In genomic region chr7:79710130-79710607, GRCm38 (mm10) we compare ENCODE assay signal across 8 mouse cellular contexts. TPM values are rescaled to one million over a fixed set of nuclear protein-coding genes. Genes with fewer than 3 reads are reported as not detected.
A peak's percentile ranks its signal among the peaks of the same experiment; 100 is the strongest.
DNase-seq lines count a peak whose midpoint lies in the region; ATAC-seq lines count a peak whose summit lies in the region.

No protein-coding gene starts in this region.

- no peaks in the 10 kb centered on the region for H3K36me3 ChIP-seq in megakaryocyte, embryonic 14.5 days (replicated peaks; ENCODE audit: low read length)
- H3K36me3 ChIP-seq in midbrain, embryonic 15.5 days (replicated peaks): no peaks in the 10 kb centered on the region

- peak overlapping the region; percentile 67 for H3K4me3 ChIP-seq in megakaryocyte, embryonic 14.5 days (replicated peaks)
- H3K4me3 ChIP-seq in midbrain, embryonic 15.5 days: peak overlapping the region; percentile 45

- peaks cover 75% of the 10 kb centered on the region for H3K27me3 ChIP-seq in megakaryocyte, embryonic 14.5 days (replicated peaks)
- no peaks in the 10 kb centered on the region for H3K27me3 ChIP-seq in midbrain, embryonic 15.5 days (replicated peaks)

- peak overlapping the region; percentile 30 for H3K9ac ChIP-seq in midbrain, embryonic 15.5 days

- H3K4me1 ChIP-seq in megakaryocyte, embryonic 14.5 days: peaks cover 15% of the 10 kb centered on the region
- H3K4me1 ChIP-seq in midbrain, embryonic 15.5 days: peaks cover 14% of the 10 kb centered on the region

- no peak for ATAC-seq in megakaryocyte, adult 5-6 weeks (ENCODE audit: poor library complexity, severe bottlenecking)
- ATAC-seq in granulocyte monocyte progenitor cell, adult 5-6 weeks (replicated peaks; ENCODE audit: poor library complexity, severe bottlenecking): peak; percentile 70
- peak; percentile 88 for ATAC-seq in midbrain, embryonic 15.5 days (replicated peaks)

- H3K4me2 ChIP-seq in midbrain, embryonic 15.5 days: peak overlapping the region; percentile 58

- peak; percentile 53 to 72 for DNase-seq in cerebellum, postnatal 36 days
- peak; percentile 61 for DNase-seq in layer of hippocampus, postnatal 14 days (ENCODE audit: low spot score in 2 of 2)
- DNase-seq in T-cell, adult 2 months (ENCODE audit: low spot score): no peak
- DNase-seq in gastrocnemius, postnatal 25 days: no peak

- under 1% methylated on average over 55 of the region's 55 CpGs for WGBS in midbrain, embryonic 15.5 days

- H3K27ac ChIP-seq in midbrain, embryonic 15.5 days: peak overlapping the region; percentile 25; the same call in 1 of the 2 replicates

- H3K9me3 ChIP-seq in megakaryocyte, embryonic 14.5 days: no peaks in the 10 kb centered on the region
- no peaks in the 10 kb centered on the region for H3K9me3 ChIP-seq in midbrain, embryonic 15.5 days

RNA-seq across cellular contexts. Expression of gene Kif7, which starts 5.4 kb away (rescaled TPM):
- polyA plus RNA-seq in megakaryocyte, embryonic 14.5 days (2012; ENCODE audit: insufficient read depth, low replicate concordance): 1.4 TPM in 1 of 2 replicates, not detected in the other
- total RNA-seq in megakaryocyte, adult 5-6 weeks (2015): 0.11 and 0.13 TPM in 2 replicates
- total RNA-seq in megakaryocyte, adult 5-6 weeks (2017): 0.51 TPM in 1 of 2 replicates, not detected in the other
- 0.64 TPM in 1 of 2 replicates, not detected in the other for total RNA-seq in granulocyte monocyte progenitor cell, adult 5-6 weeks (2014; fragmentation: Nextera tagmentation)
- 1.3 and 3.6 TPM in 2 replicates for total RNA-seq in granulocyte monocyte progenitor cell, adult 5-6 weeks (2017)
- 1 to 10 TPM; 3.0 to 3.2 TPM for total RNA-seq in layer of hippocampus, postnatal 14 days (2021)
- polyA plus RNA-seq in midbrain, embryonic 15.5 days (2015; fragmentation: Nextera tagmentation; extraction: Ambion mirVana): 1.3 and 2.0 TPM in 2 replicates
- under 1 TPM; 0.59 to 0.91 TPM for total RNA-seq in gastrocnemius, postnatal 25 days (2021)

RNA-seq across cellular contexts. Expression of gene Plin1, which starts 22.5 kb away (rescaled TPM):
- polyA plus RNA-seq in megakaryocyte, embryonic 14.5 days (2012; ENCODE audit: insufficient read depth, low replicate concordance): 1.7 TPM in 1 of 2 replicates, not detected in the other
- total RNA-seq in megakaryocyte, adult 5-6 weeks (2015): not detected in 2 replicates
- total RNA-seq in megakaryocyte, adult 5-6 weeks (2017): not detected in 2 replicates
- total RNA-seq in granulocyte monocyte progenitor cell, adult 5-6 weeks (2014; fragmentation: Nextera tagmentation): not detected in 2 replicates
- not detected in 2 replicates for total RNA-seq in granulocyte monocyte progenitor cell, adult 5-6 weeks (2017)
- total RNA-seq in layer of hippocampus, postnatal 14 days (2021): under 1 TPM; 0.58 to 0.83 TPM
- polyA plus RNA-seq in midbrain, embryonic 15.5 days (2015; fragmentation: Nextera tagmentation; extraction: Ambion mirVana): 0.27 TPM in 1 of 2 replicates, not detected in the other
- 10 to 100 TPM in 1 of 2 experiments, 1 to 10 TPM in 1; 1.8 to 53.2 TPM for total RNA-seq in gastrocnemius, postnatal 25 days (2021)

RNA-seq across cellular contexts. Expression of gene Pex11a, which starts 32.8 kb away (rescaled TPM):
- polyA plus RNA-seq in megakaryocyte, embryonic 14.5 days (2012; ENCODE audit: insufficient read depth, low replicate concordance): 0.81 TPM in 1 of 2 replicates, not detected in the other
- total RNA-seq in megakaryocyte, adult 5-6 weeks (2015): 0.98 and 1.3 TPM in 2 replicates
- total RNA-seq in megakaryocyte, adult 5-6 weeks (2017): 1.5 and 5.4 TPM in 2 replicates
- total RNA-seq in granulocyte monocyte progenitor cell, adult 5-6 weeks (2014; fragmentation: Nextera tagmentation): 0.41 and 4.4 TPM in 2 replicates
- 1.4 TPM in 2 replicates for total RNA-seq in granulocyte monocyte progenitor cell, adult 5-6 weeks (2017)
- total RNA-seq in layer of hippocampus, postnatal 14 days (2021): 10 to 100 TPM; 11.0 to 14.3 TPM
- polyA plus RNA-seq in midbrain, embryonic 15.5 days (2015; fragmentation: Nextera tagmentation; extraction: Ambion mirVana): 13.5 and 15.3 TPM in 2 replicates
- total RNA-seq in gastrocnemius, postnatal 25 days (2021): 10 to 100 TPM in 1 of 2 experiments, 1 to 10 TPM in 1; 8.8 to 11.8 TPM

RNA-seq across cellular contexts. Expression of gene Wdr93, which starts 32.8 kb away (rescaled TPM):
- polyA plus RNA-seq in megakaryocyte, embryonic 14.5 days (2012; ENCODE audit: insufficient read depth, low replicate concordance): not detected in 2 replicates
- not detected in 2 replicates for total RNA-seq in megakaryocyte, adult 5-6 weeks (2015)
- total RNA-seq in megakaryocyte, adult 5-6 weeks (2017): not detected in 2 replicates
- not detected in 2 replicates for total RNA-seq in granulocyte monocyte progenitor cell, adult 5-6 weeks (2014; fragmentation: Nextera tagmentation)
- not detected in 2 replicates for total RNA-seq in granulocyte monocyte progenitor cell, adult 5-6 weeks (2017)
- total RNA-seq in layer of hippocampus, postnatal 14 days (2021): under 1 TPM; 0.17 to 0.60 TPM
- 0.43 and 0.54 TPM in 2 replicates for polyA plus RNA-seq in midbrain, embryonic 15.5 days (2015; fragmentation: Nextera tagmentation; extraction: Ambion mirVana)
- total RNA-seq in gastrocnemius, postnatal 25 days (2021): not detected

RNA-seq across cellular contexts. Expression of gene Ticrr, which starts 50.2 kb away (rescaled TPM):
- polyA plus RNA-seq in megakaryocyte, embryonic 14.5 days (2012; ENCODE audit: insufficient read depth, low replicate concordance): 1.9 and 4.4 TPM in 2 replicates
- total RNA-seq in megakaryocyte, adult 5-6 weeks (2015): 22.4 and 22.8 TPM in 2 replicates
- 12.4 and 21.5 TPM in 2 replicates for total RNA-seq in megakaryocyte, adult 5-6 weeks (2017)
- total RNA-seq in granulocyte monocyte progenitor cell, adult 5-6 weeks (2014; fragmentation: Nextera tagmentation): 26.5 and 36.5 TPM in 2 replicates
- 14.0 and 14.3 TPM in 2 replicates for total RNA-seq in granulocyte monocyte progenitor cell, adult 5-6 weeks (2017)
- under 1 TPM; 0.45 to 0.97 TPM for total RNA-seq in layer of hippocampus, postnatal 14 days (2021)
- 1.5 and 2.2 TPM in 2 replicates for polyA plus RNA-seq in midbrain, embryonic 15.5 days (2015; fragmentation: Nextera tagmentation; extraction: Ambion mirVana)
- total RNA-seq in gastrocnemius, postnatal 25 days (2021): under 1 TPM; 0.05 to 0.13 TPM

Comparison
In these comparisons a context has a peak if more than half of its experiments do, and no peak if none do; other contexts are left out.
1. DNase-seq: peak in cerebellum, postnatal 36 days (2 of 2) and layer of hippocampus, postnatal 14 days (2 of 2); none in T-cell, adult 2 months (single experiment) and gastrocnemius, postnatal 25 days (single experiment).